Mouse (Mus musculus) ovary, adult 18-20 months (tissue): Measurements from ENCODE around the gene Nfib.

Experiments
- DNase-seq: peaks from one replicate; pipeline ENCODE4 v3.0.0; 2022; ENCODE audit warnings: low spot score, mixed read lengths

Gene Nfib

GRCm38 (mm10) chr4:82512743-82513425 lies 192.7 kb downstream of the Nfib start:
- DNase-seq = peak; percentile 91

- DNase-seq = no peak
These were observed 193.2 kb downstream of the Nfib start for GRCm38 (mm10) chr4:82512335-82512734.

DNA sequence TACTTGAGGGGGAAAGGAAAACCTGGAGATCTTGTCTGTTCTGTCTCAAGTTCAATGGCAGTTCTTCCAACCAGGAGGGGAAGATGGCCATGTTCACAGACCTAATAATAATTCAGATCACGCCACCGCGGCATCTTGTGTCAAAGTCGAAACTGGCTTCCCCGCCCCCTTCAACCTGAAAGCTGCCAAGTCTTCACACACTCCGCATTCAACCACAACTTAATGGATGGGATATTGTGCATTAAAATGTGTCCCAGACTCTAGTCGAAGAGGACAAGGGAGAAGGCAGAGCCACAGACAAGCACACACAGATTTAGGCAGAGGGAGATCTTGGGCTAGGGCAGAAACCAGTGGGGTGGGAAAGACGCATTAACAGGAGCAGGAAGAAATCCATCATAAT lies 194.0 kb downstream of the Nfib start:
- no peak for DNase-seq

DNA sequence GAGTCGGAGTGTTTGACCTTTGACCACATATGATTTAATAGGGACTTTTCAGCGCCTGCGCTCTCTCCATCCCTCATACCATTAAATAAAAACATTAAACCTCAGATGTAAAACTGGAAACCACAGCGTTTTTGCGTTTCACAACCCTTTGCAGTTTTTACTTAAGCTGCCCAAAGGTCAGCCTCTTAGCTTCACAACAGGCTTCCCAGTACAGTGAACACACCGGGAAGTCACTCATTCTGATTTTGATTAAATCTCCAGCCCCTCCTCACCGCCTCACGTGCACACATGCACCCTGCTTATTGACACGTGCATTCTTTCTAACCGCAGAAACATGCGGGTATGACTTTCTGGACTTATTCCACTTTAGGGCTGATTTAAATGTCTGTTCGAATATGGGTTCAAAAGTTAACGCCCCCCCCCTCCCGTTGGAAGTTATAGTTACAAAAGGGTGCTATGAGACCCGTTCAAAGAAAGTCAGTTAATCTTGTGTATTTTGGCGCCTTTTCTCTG lies 194.5 kb downstream of the Nfib start:
- no peak for DNase-seq

- no peak for DNase-seq
These were observed 195.8 kb downstream of the Nfib start for GRCm38 (mm10) chr4:82509771-82510170.

GRCm38 (mm10) chr4:82509166-82509767 lies 196.3 kb downstream of the Nfib start:
- DNase-seq = no peak

- DNase-seq = no peak
These were observed 197.3 kb downstream of the Nfib start for GRCm38 (mm10) chr4:82508281-82508687.

GRCm38 (mm10) chr4:82507541-82508280 lies 197.8 kb downstream of the Nfib start:
- DNase-seq = no peak

- DNase-seq = no peak
These were observed 198.7 kb downstream of the Nfib start for GRCm38 (mm10) chr4:82506731-82507331.

GRCm38 (mm10) chr4:82506081-82506730 lies 199.3 kb downstream of the Nfib start:
- peak; percentile 77 for DNase-seq

DNA sequence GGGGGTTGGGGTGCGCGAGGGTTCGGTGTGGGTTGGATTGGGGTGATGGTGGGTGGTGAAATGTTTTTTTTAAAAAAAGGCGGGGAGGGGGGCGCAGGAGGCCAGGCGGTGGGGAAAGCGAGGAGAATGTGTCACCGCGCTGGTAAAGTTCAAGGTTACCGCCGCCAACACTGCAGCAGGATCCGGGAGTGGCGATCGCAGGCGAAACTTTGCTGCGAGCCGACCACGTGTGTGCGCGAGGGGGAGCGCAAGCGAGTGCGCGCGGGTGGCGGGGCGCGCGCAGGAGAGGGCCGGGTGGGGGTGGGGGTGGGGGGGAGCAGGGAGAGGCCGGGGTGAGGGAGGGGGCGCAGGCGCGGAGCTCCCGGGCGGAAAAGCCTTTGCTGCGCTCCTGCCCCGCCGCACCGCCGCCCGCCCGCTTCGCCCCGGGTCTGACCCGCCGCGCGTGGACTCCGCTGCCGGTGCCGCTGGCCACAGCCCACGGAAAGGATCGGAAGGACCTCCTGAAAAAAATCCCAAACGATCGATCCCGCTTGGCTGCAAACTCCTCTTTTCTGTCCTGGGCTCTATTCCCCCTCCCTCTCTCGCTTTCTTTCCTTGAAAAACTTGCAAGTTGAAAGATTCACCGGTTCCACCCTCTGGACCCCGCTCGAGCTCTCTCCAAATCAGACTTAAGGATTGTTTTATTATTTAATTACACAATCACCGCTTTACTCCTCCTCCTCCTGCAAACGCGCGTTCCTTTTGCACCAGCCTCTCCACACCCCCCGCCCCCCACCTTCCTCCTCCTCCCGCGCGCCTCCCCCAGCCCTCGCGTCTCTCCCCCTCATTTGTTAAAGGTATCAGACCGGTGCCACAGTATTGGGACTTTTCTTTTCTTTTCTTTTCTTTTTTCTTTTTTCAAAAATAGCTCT lies 200.2 kb downstream of the Nfib start:
- peak; percentile 61 for DNase-seq

GRCm38 (mm10) chr4:82504284-82505120 lies 201.0 kb downstream of the Nfib start:
- no peak for DNase-seq

- DNase-seq = no peak
These were observed 201.6 kb downstream of the Nfib start for GRCm38 (mm10) chr4:82504015-82504283.

DNA sequence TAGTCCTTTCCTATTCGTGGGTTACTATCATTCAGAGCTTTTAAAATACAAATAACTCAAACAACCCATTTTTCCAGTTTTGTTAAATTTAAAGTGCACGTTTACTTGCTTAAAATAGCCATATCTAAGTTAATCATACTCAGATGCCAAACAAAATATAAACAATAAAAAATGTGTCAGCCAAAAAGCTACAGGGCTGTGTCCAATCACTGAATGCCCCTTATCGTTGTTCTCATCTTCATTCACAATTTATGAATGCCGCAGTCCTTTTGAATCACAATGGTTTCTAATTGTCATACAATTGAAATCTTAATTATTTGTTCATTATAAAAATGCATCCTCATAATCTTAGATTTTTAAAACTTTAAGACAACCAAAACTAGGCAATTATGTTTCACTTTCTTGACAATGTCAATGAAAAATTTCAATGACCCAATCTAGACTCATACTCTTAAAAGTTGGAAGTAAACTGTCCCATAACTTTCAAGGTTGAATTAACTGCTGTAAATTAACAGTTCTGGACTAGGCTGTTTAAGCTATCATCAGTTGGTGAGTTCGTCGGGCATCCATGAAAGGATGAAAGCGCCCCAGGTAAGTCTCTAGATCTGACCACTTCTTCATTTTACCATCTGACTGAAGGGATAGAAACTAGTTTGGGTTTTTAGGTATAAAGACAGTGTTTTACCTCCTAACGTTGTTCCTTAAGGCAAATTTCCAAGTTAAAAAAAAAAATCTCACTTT lies 202.1 kb downstream of the Nfib start:
- DNase-seq = no peak

- no peak for DNase-seq
These were observed 202.9 kb downstream of the Nfib start for GRCm38 (mm10) chr4:82502611-82503010.

DNA sequence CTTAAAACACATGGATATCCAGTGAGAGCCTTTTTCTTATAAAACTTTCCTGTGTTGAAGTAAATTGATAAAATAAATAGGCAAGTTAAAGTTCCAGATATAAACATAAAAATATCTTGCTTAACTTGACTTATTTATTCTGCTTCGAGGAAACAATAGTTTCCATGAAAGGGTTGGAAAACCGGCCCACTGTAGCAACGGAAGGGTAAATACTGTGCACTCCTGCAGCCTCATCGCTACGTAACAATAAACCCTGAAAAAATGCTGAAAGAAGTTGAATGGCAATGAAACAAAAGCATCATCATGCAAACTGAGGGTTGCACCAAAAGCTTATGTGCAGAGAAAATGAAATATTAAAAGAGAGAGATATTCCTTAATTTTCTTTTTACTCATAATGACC lies 203.5 kb downstream of the Nfib start:
- DNase-seq = no peak

DNA sequence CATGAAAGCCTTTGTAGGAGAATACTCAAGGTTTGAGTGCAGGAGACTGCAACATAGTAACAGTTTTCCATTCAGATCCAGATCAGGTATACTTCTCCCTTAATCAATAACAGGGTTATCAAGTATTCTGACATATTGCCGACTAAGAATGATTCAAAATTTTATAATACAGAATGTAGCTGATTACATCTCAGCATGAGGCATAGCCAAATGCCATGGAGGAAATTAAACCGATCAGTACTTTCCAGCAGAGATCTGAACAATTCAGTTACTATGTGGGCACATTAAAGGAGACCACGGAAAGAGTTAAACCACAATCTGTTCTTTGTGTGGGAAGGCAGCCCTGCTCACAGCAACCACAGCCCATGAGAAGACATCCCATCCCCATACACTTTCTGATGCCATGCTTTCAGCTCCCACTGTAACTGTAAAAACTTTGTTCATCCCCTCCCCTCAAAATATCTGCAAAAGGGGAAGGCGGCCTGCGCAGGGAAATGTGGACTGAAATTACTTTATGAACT lies 204.9 kb downstream of the Nfib start:
- no peak for DNase-seq

GRCm38 (mm10) chr4:82499725-82500577 lies 205.6 kb downstream of the Nfib start:
- DNase-seq = no peak
